10 mouse cellular contexts compared by ENCODE assay signal in the genomic region with DNA sequence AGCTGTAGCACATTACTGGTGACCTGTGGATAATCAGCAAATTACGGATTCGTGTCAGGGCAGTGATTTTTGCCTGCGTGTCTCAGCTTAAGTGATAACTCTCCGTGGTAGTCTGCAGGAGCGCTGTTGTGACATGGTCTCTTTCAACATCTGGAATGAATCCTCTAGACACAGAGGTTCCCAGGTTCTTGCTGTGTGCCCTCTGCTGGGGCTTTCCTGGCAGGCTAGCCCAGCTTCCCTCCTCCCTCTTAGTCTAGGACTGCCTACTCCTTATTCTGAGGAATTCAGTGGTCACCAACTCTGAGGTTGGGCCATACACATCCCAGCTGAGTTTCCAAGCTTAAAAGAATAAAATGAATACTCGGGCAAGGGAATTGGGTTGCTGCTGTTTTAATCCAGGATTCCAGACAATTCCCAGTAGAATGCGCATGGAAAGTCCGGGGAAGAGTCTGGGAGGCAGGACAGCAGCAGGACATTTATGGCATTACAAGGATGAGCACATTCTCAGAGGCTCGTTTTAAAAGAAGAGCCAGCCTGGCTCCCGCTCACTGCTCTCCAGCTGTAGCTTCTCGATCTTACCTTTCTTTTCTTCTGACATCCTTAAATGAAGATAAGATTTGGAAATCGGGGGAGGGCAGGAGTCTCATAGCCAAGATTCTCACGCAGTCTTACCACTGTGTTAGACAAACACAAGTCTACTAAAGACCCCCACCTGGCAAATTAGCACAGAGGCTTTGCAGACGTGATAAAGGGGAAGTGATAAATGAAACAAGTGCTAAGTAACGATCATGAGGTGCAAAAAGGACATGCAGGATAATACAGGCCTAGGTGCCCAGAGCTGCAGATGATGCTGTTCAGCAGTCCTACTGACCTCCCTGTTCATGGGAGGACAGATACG.
DNase-seq lines count a peak whose midpoint lies in the region; ATAC-seq and TF ChIP-seq lines count a peak whose summit lies in the region.
"Had no signal": no experiment of that assay in that cellular context is flagged by ENCODE, and none has a peak within 500 bp of the region (broad histone marks: within the 10 kb centered on the region; RNA-seq: fewer than 3 reads in every experiment).

No protein-coding gene starts in this region.

- no peaks in the 10 kb centered on the region for H3K9me3 ChIP-seq in midbrain, embryonic 14.5 days (ENCODE audit: control insufficient read depth, low read length)
- H3K9me3 ChIP-seq in midbrain, embryonic 10.5 days (replicated peaks) = no peaks in the 10 kb centered on the region
- H3K9me3 ChIP-seq in forebrain, embryonic 12.5 days = no peaks in the 10 kb centered on the region

- TF ChIP-seq POLR2A in heart, adult 2 months (IDR thresholded peaks at IDR 0.05; ENCODE audit: insufficient read depth, low read depth, low read length) = no peak

- H3K4me2 ChIP-seq in midbrain, embryonic 14.5 days (ENCODE audit: low read length) = no peak overlapping the region
- no peak overlapping the region for H3K4me2 ChIP-seq in forebrain, embryonic 12.5 days

- DNase-seq in heart, adult 2 months = no peak
- no peak for DNase-seq in heart, adult 8-10 months (ENCODE audit: low spot score)
- no peak for DNase-seq in midbrain, embryonic 14.5 days
- DNase-seq in midbrain, embryonic 10.5 days (ENCODE audit: low spot score) = no peak
- DNase-seq in cerebellum, postnatal 4 days (ENCODE audit: low spot score in 2 of 2) = no peak
- no peak for DNase-seq in urinary bladder, postnatal 36 days (ENCODE audit: low spot score in 2 of 2)
- DNase-seq: left cerebral cortex, postnatal 4 days had no signal

- WGBS in heart, adult 2 months = 59% methylated on average over 16 of the region's 16 CpGs
- WGBS in midbrain, embryonic 14.5 days = 68% methylated on average over 16 of the region's 16 CpGs
- WGBS in midbrain, embryonic 10.5 days = 74% methylated on average over 16 of the region's 16 CpGs
- WGBS in forebrain, embryonic 12.5 days = 69% methylated on average over 16 of the region's 16 CpGs

- H3K4me3 ChIP-seq in heart, adult 2 months = no peak overlapping the region
- no peak overlapping the region for H3K4me3 ChIP-seq in midbrain, embryonic 14.5 days (replicated peaks; ENCODE audit: low read depth, low read length)
- H3K4me3 ChIP-seq in midbrain, embryonic 10.5 days = no peak overlapping the region
- no peak overlapping the region for H3K4me3 ChIP-seq in forebrain, embryonic 12.5 days (replicated peaks)

- no peak overlapping the region; the same call in 1 of the 2 replicates for H3K9ac ChIP-seq in heart, adult 2 months (ENCODE audit: low read depth, low read length)
- H3K9ac ChIP-seq in midbrain, embryonic 14.5 days (replicated peaks; ENCODE audit: low read length) = no peak overlapping the region
- no peak overlapping the region for H3K9ac ChIP-seq in forebrain, embryonic 12.5 days

- intact Hi-C loops in heart, adult 2 months (cut with DNase I) = loop anchor here (5.0 kb wide), 1 partner anchor 101 kb away; no protein-coding TSS in a partner anchor

- H3K27me3 ChIP-seq in heart, adult 2 months (ENCODE audit: control insufficient read depth, insufficient read depth, low read length) = no peaks in the 10 kb centered on the region
- H3K27me3 ChIP-seq in midbrain, embryonic 14.5 days (ENCODE audit: control insufficient read depth, insufficient read depth, low read length) = no peaks in the 10 kb centered on the region
- no peaks in the 10 kb centered on the region for H3K27me3 ChIP-seq in midbrain, embryonic 10.5 days (ENCODE audit: low read depth, poor library complexity, severe bottlenecking)
- no peaks in the 10 kb centered on the region for H3K27me3 ChIP-seq in forebrain, embryonic 12.5 days

- peaks cover under 1% of the 10 kb centered on the region; the same call in 1 of the 2 replicates for H3K79me2 ChIP-seq in heart, adult 2 months (replicated peaks; ENCODE audit: control insufficient read depth, insufficient read depth, low read length)

- H3K27ac ChIP-seq in heart, adult 2 months = peak overlapping the region; percentile 45
- 0 out of 2 replicates have a peak overlapping the region, but pooled peaks have one; percentile 14 for H3K27ac ChIP-seq in midbrain, embryonic 14.5 days (replicated peaks; ENCODE audit: low read depth, low read length)
- H3K27ac ChIP-seq in midbrain, embryonic 10.5 days (replicated peaks) = no peak overlapping the region
- H3K27ac ChIP-seq in forebrain, embryonic 12.5 days = no peak overlapping the region

- TF ChIP-seq EP300 in heart, adult 2 months (IDR thresholded peaks at IDR 0.05; ENCODE audit: insufficient read depth, low read depth, low read length) = no peak

- H3K36me3 ChIP-seq in heart, adult 2 months (ENCODE audit: control insufficient read depth, insufficient read depth, low read length) = peaks cover 4% of the 10 kb centered on the region
- no peaks in the 10 kb centered on the region for H3K36me3 ChIP-seq in midbrain, embryonic 14.5 days (ENCODE audit: control insufficient read depth, insufficient read depth, low read length)
- peaks cover 5% of the 10 kb centered on the region for H3K36me3 ChIP-seq in midbrain, embryonic 10.5 days
- no peaks in the 10 kb centered on the region for H3K36me3 ChIP-seq in forebrain, embryonic 12.5 days (replicated peaks)

- ATAC-seq in midbrain, embryonic 14.5 days (ENCODE audit: low FRiP score, low TSS enrichment) = no peak
- peak; percentile 74 for ATAC-seq in megakaryocyte, adult 5-6 weeks (ENCODE audit: poor library complexity, severe bottlenecking)
- ATAC-seq in forebrain, embryonic 12.5 days (ENCODE audit: low FRiP score) = no peak
- ATAC-seq: hindbrain, embryonic 16.5 days had no signal

- peaks cover 17% of the 10 kb centered on the region for H3K4me1 ChIP-seq in heart, adult 2 months (ENCODE audit: control insufficient read depth, insufficient read depth, low read length)
- peaks cover 14% of the 10 kb centered on the region for H3K4me1 ChIP-seq in midbrain, embryonic 14.5 days (ENCODE audit: control insufficient read depth, insufficient read depth, low read length)
- H3K4me1 ChIP-seq in midbrain, embryonic 10.5 days = peaks cover 6% of the 10 kb centered on the region; the same call in 1 of the 2 replicates
- peaks cover 26% of the 10 kb centered on the region for H3K4me1 ChIP-seq in forebrain, embryonic 12.5 days

- peak; percentile 23; the same call in 1 of the 2 replicates for TF ChIP-seq CTCF in heart, adult 2 months (IDR thresholded peaks at IDR 0.05)

Comparison
In these comparisons a context has a peak if more than half of its experiments do, and no peak if none do; other contexts are left out.
1. H3K27ac ChIP-seq: peak in heart, adult 2 months (single experiment) and midbrain, embryonic 14.5 days (single experiment); none in midbrain, embryonic 10.5 days (single experiment) and forebrain, embryonic 12.5 days (single experiment).